Mouse (Mus musculus) gastrocnemius, postnatal 14 days (tissue): Measurements from ENCODE around the gene Wipf3. TPM values are rescaled to one million over a fixed set of nuclear protein-coding genes. Genes with fewer than 3 reads are reported as not detected.
A peak's percentile ranks its signal among the peaks of the same experiment; 100 is the strongest.

Experiments
- DNase-seq: peaks from one replicate; pipeline ENCODE4 v3.0.0; 2021; ENCODE audit warnings: mixed read lengths
- intact Hi-C: fragments of 180-260 bp; cut with DNase I; formaldehyde crosslinking; loops from one replicate; pipeline ENCODE4 v1.15.1; 2025; ENCODE audit warnings: low total_unique reads
- long read RNA-seq, 2 experiments: library from polyadenylated mRNA; stranded (forward); transcript quantifications; one replicate each; pipeline ENCODE4 v2.0.0; 2021
- total RNA-seq, 2 experiments: library from RNA; stranded (reverse); gene quantifications; 2 replicates each; pipeline ENCODE4 v1.2.3; 2021

Gene Wipf3
- total RNA-seq, result 10 to 100 TPM in 1 of 2 experiments, 1 to 10 TPM in 1; 9.6 to 11.7 TPM
- long read RNA-seq, experiment 1, partial matches to known transcripts, result 1 of 2 reads
- long read RNA-seq, experiment 1, other reads (novel, unspliced or antisense), result 1 of 2 reads
- long read RNA-seq, experiment 2, partial matches to known transcripts, result 2 of 5 reads
- long read RNA-seq, experiment 2, other reads (novel, unspliced or antisense), result 3 of 5 reads

DNA sequence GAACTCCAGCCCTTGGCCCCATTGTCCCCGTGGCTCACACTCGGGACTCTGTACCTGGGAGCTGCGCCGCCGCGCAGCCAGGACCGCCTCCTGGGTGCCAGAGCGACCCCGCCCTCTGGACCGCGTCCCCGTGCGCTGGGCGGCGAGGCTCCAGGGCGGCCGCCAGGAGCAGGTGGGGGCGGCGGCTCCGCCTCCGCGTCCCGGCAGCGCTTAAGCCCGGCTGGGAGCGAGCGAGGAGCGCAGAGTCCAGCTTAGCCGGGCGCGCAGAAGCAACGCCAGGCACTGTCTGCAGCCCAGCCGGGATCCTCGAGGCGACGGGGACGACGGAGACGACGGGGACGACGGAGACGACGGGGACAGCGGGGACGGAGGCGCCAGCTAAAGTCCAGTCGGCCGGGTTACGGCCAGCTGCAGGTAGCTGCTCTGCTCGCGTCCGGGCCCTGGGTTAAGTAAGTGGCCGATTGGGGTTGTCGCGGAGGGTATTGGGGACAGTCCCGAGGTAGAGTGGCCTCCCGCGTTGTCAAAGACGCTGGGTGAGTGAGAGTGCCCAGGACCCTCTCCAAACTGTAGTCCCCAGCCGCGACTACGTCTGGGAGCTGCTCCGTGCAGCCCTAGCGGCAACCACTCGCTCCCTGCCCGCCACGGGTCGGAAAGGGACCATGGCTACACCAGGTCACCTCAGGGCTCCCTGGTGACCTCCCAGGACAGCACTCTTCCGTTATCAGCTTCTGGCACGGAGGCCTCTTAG, at the start of gene Wipf3:
Wipf3 (plus strand) TSS at position 157 of the 748 bp plus-strand sequence.
- intact Hi-C loops, result no loop called here
- DNase-seq, result peak; percentile 67

DNA sequence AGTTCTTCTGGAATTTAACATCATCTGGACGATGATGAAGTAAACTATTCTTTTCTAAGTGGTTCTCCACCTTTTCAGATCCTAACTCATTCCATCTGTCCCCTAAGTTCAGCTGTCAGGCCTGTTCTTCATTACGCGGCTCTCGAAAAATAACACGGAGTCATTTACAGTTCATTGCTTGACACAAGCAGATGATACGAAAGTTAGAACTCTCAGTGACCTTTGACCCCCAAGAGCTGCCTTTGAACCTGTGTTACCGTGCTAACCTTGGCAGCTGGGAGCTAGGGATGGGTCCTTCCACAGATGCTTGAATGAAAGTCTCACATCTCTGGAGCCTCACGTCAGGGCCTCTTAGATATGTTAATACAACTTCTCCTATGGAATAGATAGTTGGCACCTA, 46.8 kb upstream of the Wipf3 start:
- DNase-seq, result no peak
- intact Hi-C loops, result no loop called here

DNA sequence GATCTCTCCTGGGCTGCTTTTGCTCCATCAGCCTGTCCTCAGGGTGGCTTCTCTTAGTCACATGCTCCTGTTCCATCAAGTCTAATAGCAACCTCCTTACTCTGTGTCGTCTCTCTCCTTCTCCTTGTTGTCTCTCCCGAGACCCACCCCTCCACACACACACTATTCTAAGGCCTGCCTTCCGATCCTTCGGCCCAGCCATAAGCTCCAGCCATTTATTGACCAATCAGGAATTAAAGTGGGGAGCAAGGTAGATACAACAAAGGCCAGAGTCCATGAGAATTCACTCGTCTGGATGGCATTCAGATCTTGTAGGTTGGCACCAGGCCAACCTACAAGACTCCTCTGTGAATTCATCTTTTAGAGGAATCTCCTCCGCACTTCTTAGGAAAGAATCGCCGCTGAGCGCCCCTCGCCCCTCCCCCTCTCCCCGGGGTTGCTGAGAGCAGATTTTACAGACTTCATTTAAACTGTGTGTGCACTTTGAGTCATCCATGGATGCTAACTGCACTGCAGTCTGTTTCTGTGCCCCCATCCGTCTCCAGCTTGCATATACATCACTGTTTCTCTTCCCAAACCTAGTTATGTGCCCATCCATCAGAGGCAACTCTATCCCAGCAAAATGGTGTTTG, 45.4 kb upstream of the Wipf3 start:
- DNase-seq, result no peak
- intact Hi-C loops, result no loop called here

DNA sequence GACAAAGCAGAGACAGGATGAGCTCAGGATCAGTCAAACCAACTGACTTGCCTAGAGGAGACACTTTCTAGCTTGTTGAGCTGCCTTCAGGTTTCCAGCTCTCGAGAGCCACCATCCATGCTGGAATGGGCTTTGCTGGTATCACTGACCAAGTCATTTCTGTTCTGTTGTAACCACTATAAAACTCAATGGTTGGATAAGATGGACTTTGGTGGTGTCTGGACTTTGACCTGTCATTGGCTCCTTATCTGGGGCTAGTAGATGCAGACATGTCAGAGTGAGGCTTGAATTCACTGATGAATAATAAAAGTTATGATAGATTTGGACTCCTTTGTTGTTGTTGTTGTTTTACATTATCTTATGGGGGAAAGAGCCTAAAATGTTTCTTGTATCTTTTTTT, 44.6 kb upstream of the Wipf3 start:
- DNase-seq, result no peak
- intact Hi-C loops, result no loop called here

GRCm38 (mm10) chr6:54386429-54386828, 43.0 kb upstream of the Wipf3 start:
- DNase-seq, result no peak
- intact Hi-C loops, result no loop called here

GRCm38 (mm10) chr6:54387044-54387443, 42.4 kb upstream of the Wipf3 start:
- intact Hi-C loops, result no loop called here
- no peak for DNase-seq

DNA sequence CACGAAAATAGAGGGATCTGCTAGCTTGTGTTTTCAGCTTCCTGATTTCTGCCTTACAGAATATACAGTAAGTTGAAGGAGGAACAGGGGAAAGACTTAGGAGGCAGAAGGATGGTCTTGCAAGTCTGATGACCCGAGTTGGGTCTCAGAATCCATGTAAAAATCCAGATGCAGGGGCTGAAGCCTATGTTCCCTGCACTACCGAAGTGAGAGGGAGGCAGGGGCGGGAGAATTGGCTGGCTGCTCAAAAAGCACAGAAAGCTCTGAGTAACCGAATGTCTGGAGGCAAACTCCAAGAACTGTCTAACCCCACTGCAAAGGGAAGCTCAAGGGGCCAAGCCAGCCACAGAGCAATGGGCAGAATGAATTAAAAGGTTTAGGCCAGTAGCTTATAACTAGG, 41.7 kb upstream of the Wipf3 start:
- intact Hi-C loops, result no loop called here
- no peak for DNase-seq

DNA sequence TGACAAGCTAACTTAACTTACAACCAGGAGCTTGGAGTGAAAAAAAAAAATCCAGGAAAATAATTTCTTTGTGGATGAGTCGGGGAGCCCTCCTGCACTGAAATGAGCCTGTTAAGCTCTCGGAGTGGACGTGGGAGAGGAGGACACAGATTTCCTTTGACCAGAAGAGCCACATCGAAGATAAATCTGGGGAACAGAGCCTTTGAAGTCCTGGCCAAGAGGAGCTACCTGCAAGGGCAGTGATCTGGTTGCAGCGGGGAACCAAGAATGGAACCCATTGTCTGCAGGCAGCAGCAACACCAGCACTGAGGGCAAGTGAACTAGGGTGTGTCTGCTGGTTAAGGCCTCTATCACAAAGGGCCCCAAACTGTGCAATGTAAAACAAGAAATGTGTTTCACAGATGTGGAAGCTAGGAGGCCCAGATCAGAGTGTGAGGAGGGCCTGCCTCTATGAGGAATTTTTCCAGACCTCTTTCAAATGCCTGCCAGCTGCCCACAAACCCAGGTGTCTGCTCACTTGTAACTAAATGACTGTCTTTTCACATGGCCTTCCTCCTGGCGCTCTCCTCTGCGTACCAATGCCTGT, 40.6 kb upstream of the Wipf3 start:
- DNase-seq, result no peak
- intact Hi-C loops, result no loop called here

- intact Hi-C loops, result loop anchor here (2.0 kb wide), 1 partner anchor 117 kb away; no protein-coding TSS in a partner anchor
Observed at GRCm38 (mm10) chr6:54391765-54392164, 37.6 kb upstream of the Wipf3 start.

DNA sequence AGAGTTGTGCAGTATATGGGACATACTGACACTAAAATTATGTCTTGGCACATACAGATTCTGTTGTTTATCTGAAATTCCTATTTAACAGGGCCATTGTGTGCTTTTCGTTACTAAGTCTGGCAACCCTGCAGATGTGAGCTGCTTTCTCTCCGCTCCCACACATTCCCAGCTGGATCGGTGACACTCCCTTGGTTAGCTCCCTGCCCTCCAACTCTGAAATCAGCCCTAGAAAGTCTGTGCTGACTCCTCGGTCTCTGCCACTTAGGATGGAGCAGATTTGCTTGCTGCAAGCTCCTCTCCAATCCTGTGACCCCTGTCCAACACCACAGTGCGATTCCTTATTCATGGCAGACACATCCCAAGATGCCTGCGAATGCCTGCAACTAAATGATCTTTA, 35.5 kb upstream of the Wipf3 start:
- intact Hi-C loops, result no loop called here
- DNase-seq, result no peak

More at GRCm38 (mm10) chr6:54391765-54392164, 37.6 kb upstream of the Wipf3 start:
- DNase-seq, result peak; percentile 51

- no peak for DNase-seq
- intact Hi-C loops, result no loop called here
Observed at GRCm38 (mm10) chr6:54399194-54399923, 30.0 kb upstream of the Wipf3 start.

GRCm38 (mm10) chr6:54401503-54401902, 27.9 kb upstream of the Wipf3 start:
- DNase-seq, result no peak
- intact Hi-C loops, result no loop called here

- no peak for DNase-seq
- intact Hi-C loops, result no loop called here
Observed at GRCm38 (mm10) chr6:54404916-54405315, 24.5 kb upstream of the Wipf3 start.

DNA sequence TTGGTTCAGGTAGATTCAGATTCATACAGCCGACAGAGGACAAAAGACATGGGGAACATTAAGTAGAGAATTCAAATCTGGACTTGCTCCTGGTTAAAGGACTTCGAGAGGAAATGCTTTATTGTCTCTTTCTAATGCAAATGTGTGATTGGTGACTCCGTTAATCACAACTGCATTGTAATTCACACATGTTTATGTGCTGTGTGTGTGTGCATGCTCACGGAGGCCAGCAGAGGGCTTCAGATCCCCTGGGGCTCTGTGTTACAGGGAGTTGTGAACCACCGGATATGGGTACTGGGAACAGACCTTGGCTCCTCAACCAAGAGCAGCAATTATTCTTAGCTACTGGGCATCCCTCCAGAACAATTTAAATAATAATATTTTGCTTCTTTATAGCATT, 23.3 kb upstream of the Wipf3 start:
- DNase-seq, result no peak
- intact Hi-C loops, result no loop called here

DNA sequence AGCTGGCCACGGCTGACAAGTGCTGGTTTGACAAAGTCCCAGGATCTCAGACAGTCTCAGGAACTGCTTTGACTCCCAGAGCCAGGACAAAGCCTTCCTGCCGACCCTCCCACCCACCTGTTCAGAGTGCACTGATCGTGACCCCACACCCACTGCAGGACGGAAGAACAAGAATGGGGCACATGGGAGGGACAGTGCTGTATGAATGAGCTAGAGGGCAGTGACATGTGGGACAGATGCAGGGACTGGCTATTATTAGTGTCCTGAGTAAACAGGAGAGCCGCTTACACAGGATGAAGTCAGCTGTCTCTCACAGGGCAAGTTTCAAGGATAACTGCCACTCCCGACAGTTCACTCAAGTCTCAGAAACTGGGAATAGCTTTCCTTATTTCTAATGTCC, 20.1 kb upstream of the Wipf3 start:
- intact Hi-C loops, result no loop called here
- no peak for DNase-seq

DNA sequence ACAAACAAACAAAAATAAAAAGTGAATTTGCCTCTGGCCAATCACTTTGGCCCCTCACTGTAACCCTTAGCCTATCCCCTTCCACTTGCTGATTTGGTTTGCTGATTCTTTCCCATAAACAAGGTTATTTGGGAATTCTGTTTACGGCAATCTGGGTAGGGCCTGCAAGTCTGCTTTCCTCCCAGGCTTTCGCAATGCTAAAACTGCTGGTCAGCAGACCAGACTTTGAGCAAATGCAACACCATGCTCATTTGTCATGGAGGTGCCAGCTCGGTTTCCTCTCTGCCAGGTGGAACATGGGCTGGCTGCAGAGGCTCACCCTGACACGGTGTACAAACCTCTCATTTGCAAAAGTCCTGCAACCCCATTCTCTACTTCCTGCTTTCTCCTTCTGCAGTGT, 19.0 kb upstream of the Wipf3 start:
- intact Hi-C loops, result no loop called here
- no peak for DNase-seq

GRCm38 (mm10) chr6:54411591-54411990, 17.8 kb upstream of the Wipf3 start:
- intact Hi-C loops, result no loop called here

DNA sequence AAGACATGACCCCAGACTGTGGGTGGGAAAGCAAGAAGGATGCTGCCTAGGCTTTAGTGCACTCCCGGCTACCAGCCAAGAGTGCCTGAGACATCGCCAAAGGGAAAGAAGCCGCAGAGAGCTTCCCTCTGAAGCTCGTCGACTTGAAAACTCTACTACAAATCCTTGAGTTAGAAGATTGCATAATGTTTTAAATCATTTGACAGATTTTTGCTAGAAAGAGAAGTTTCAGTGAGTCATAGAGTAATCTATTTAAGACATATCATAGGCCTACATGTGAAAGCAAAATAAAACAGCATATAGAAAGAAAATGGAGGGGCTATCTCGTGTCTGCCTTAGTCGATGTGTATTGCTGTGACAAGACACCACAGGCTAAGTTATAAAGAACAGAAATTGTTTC, 16.5 kb upstream of the Wipf3 start:
- intact Hi-C loops, result no loop called here
- no peak for DNase-seq

More at GRCm38 (mm10) chr6:54411591-54411990, 17.8 kb upstream of the Wipf3 start:
- DNase-seq, result no peak

- DNase-seq, result no peak
Observed at GRCm38 (mm10) chr6:54425230-54425629, 4.2 kb upstream of the Wipf3 start.

More at GRCm38 (mm10) chr6:54425230-54425629, 4.2 kb upstream of the Wipf3 start:
- intact Hi-C loops, result no loop called here
